Mouse (Mus musculus) forebrain, embryonic 13.5 days (tissue): ENCODE measurements around the gene St6galnac4. TPM values are rescaled to one million over a fixed set of nuclear protein-coding genes. Genes with fewer than 3 reads are reported as not detected.

Experiments used
- ATAC-seq: fragments of 200-750 bp; cut with Nextera tagmentation; 2 replicates; pipeline ENCODE4 v1.8.0; 2017
- H3K27ac ChIP-seq: fragments of 300-500 bp; sonication (generic); 2 replicates; pipeline ENCODE4 v1.5.1; 2015; ENCODE audit warnings: inconsistent platforms, mild to moderate bottlenecking, moderate library complexity
- H3K27me3 ChIP-seq: fragments of 300-500 bp; sonication (generic); 2 replicates; pipeline ENCODE4 v1.6.1; 2015; ENCODE audit warnings: mild to moderate bottlenecking, inconsistent platforms
- H3K36me3 ChIP-seq: fragments of 300-500 bp; sonication (generic); 2 replicates; pipeline ENCODE4 v1.6.1; 2015; ENCODE audit warnings: mild to moderate bottlenecking, inconsistent platforms; ENCODE audit not compliant: poor library complexity, severe bottlenecking
- H3K4me1 ChIP-seq: fragments of 300-500 bp; sonication (generic); 2 replicates; pipeline ENCODE4 v1.6.1; 2015; ENCODE audit warnings: inconsistent platforms
- H3K4me2 ChIP-seq: fragments of 300-500 bp; sonication (generic); 2 replicates; pipeline ENCODE4 v1.6.1; 2015; ENCODE audit warnings: inconsistent platforms, mild to moderate bottlenecking, moderate library complexity
- H3K4me3 ChIP-seq: fragments of 300-500 bp; sonication (generic); 2 replicates; pipeline ENCODE4 v1.5.1; 2015; ENCODE audit warnings: mild to moderate bottlenecking, inconsistent platforms
- H3K9ac ChIP-seq: fragments of 300-500 bp; sonication (generic); 2 replicates; pipeline ENCODE4 v1.6.1; 2015; ENCODE audit warnings: mild to moderate bottlenecking, inconsistent platforms
- H3K9me3 ChIP-seq: fragments of 300-500 bp; sonication (generic); replicated peaks from 2 replicates; pipeline ENCODE4 v1.6.1; 2016; ENCODE audit warnings: inconsistent platforms
- WGBS: fragments of 180-500 bp; shearing (Covaris S2); methylation state at CpG from one replicate; pipeline ENCODE4 v1.1.7; 2015; 5-methylcytosine and 5-hydroxymethylcytosine counted together
- polyA plus RNA-seq: library from polyadenylated mRNA; unstranded; fragments of >200 nt; fragmentation: Nextera tagmentation; extraction: Ambion mirVana; gene quantifications from 2 replicates; pipeline ENCODE4 v1.2.1, GENCODE M21; 2015

The St6galnac4 gene
- polyA plus RNA-seq, 1 experiment from 2014 or later: 14.5 TPM

- 87% methylated on average over 6 of the region's 6 CpGs for WGBS
- no peak overlapping the region for H3K4me3 ChIP-seq
- H3K4me2 ChIP-seq: no peak overlapping the region
- 0 out of 2 replicates have a peak, but pooled peaks cover 5% of the 10 kb centered on the region for H3K36me3 ChIP-seq
- H3K9ac ChIP-seq: no peak overlapping the region
- ATAC-seq: no peak
- no peaks in the 10 kb centered on the region for H3K9me3 ChIP-seq
- H3K4me1 ChIP-seq: peaks cover 30% of the 10 kb centered on the region
- H3K27ac ChIP-seq: no peak overlapping the region
- H3K27me3 ChIP-seq: no peaks in the 10 kb centered on the region
Observed at GRCm38 (mm10) chr2:32591249-32591648, 4.4 kb downstream of the St6galnac4 start.

GRCm38 (mm10) chr2:32596725-32597124 is 9.8 kb downstream of the St6galnac4 start:
- WGBS: 81% methylated on average over 13 of the region's 13 CpGs

GRCm38 (mm10) chr2:32597248-32597647 is 10.4 kb downstream of the St6galnac4 start:
- ATAC-seq: no peak
- H3K4me1 ChIP-seq: 0 out of 2 replicates have a peak, but pooled peaks cover 5% of the 10 kb centered on the region

More at GRCm38 (mm10) chr2:32596725-32597124, 9.8 kb downstream of the St6galnac4 start:
- H3K4me3 ChIP-seq: no peak overlapping the region
- 0 out of 2 replicates have a peak, but pooled peaks cover 5% of the 10 kb centered on the region for H3K4me1 ChIP-seq
- no peak overlapping the region for H3K9ac ChIP-seq
- H3K27ac ChIP-seq: peak overlapping the region; percentile 69; the same call in 1 of the 2 replicates
- H3K27me3 ChIP-seq: no peaks in the 10 kb centered on the region
- no peaks in the 10 kb centered on the region for H3K9me3 ChIP-seq
- no peak overlapping the region for H3K4me2 ChIP-seq
- no peak for ATAC-seq
- 0 out of 2 replicates have a peak, but pooled peaks cover 5% of the 10 kb centered on the region for H3K36me3 ChIP-seq

GRCm38 (mm10) chr2:32597699-32598098 is 10.8 kb downstream of the St6galnac4 start:
- no peak overlapping the region for H3K4me2 ChIP-seq
- H3K4me3 ChIP-seq: no peak overlapping the region
- 94% methylated on average over 5 of the region's 5 CpGs for WGBS
- H3K27me3 ChIP-seq: no peaks in the 10 kb centered on the region
- H3K27ac ChIP-seq: no peak overlapping the region
- H3K4me1 ChIP-seq: peaks cover 9% of the 10 kb centered on the region; the same call in 1 of the 2 replicates
- H3K9me3 ChIP-seq: no peaks in the 10 kb centered on the region
- ATAC-seq: no peak
- H3K9ac ChIP-seq: no peak overlapping the region
- 0 out of 2 replicates have a peak, but pooled peaks cover 5% of the 10 kb centered on the region for H3K36me3 ChIP-seq

More at GRCm38 (mm10) chr2:32597248-32597647, 10.4 kb downstream of the St6galnac4 start:
- Histone ChIP-seq H3K27me3 (no peaks in the 10 kb centered on the region), H3K27ac (0 out of 2 replicates have a peak overlapping the region, but pooled peaks have one; percentile 69), H3K4me3 (no peak overlapping the region), H3K36me3 (0 out of 2 replicates have a peak, but pooled peaks cover 5% of the 10 kb centered on the region), H3K9ac (no peak overlapping the region), H3K4me2 (no peak overlapping the region), H3K9me3 (no peaks in the 10 kb centered on the region)
- WGBS: 93% methylated on average over 5 of the region's 5 CpGs

GRCm38 (mm10) chr2:32598506-32598905 is 11.6 kb downstream of the St6galnac4 start:
- Histone ChIP-seq H3K4me1 (peaks cover 9% of the 10 kb centered on the region; the same call in 1 of the 2 replicates), H3K9me3 (no peaks in the 10 kb centered on the region), H3K27ac (no peak overlapping the region), H3K4me3 (no peak overlapping the region), H3K27me3 (no peaks in the 10 kb centered on the region), H3K36me3 (0 out of 2 replicates have a peak, but pooled peaks cover 5% of the 10 kb centered on the region), H3K9ac (no peak overlapping the region), H3K4me2 (no peak overlapping the region)
- WGBS: 86% methylated on average over 8 of the region's 8 CpGs
- ATAC-seq: no peak

DNA sequence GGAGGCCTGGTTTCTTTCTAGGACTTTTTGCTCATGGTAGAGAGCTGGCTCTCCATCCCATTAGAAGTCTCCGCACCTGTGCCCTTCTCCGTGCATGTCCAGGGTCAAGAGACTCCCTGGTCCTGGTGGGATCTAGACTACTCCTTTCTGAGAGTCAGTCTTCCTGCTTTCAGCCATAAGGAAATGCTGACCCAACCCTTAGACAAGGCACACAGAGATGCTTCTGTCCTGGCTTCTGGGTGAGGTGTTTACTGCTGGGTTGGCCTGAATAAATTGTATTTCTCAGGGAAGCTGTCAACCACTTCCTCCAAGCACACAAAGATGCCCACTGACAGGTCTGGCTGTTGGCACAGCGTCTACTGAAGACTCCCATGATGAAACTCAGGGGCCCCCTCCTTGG is 12.5 kb downstream of the St6galnac4 start, which contains the start of gene St6galnac6:
Gene St6galnac6 (plus strand): TSS at position 301 of the 400 bp plus-strand sequence.
- 0 out of 2 replicates have a peak, but pooled peaks cover under 1% of the 10 kb centered on the region for H3K36me3 ChIP-seq
- peaks cover 9% of the 10 kb centered on the region; the same call in 1 of the 2 replicates for H3K4me1 ChIP-seq
- H3K9ac ChIP-seq: no peak within 1 kb of the TSS
- no peaks in the 10 kb centered on the region for H3K9me3 ChIP-seq
- no peak within 1 kb of the TSS for H3K27ac ChIP-seq
- WGBS: 85% methylated on average over 3 of the region's 3 CpGs
- H3K4me2 ChIP-seq: no peak within 1 kb of the TSS
- no peak within 1 kb of the TSS for H3K4me3 ChIP-seq
- no peaks in the 10 kb centered on the region for H3K27me3 ChIP-seq
- ATAC-seq: no peak

GRCm38 (mm10) chr2:32601417-32602065 is 14.6 kb downstream of the St6galnac4 start:
- Histone ChIP-seq H3K4me2 (no peak overlapping the region), H3K9ac (no peak overlapping the region), H3K4me1 (peaks cover 7% of the 10 kb centered on the region; the same call in 1 of the 2 replicates), H3K4me3 (no peak overlapping the region), H3K9me3 (no peaks in the 10 kb centered on the region), H3K27me3 (no peaks in the 10 kb centered on the region), H3K36me3 (no peaks in the 10 kb centered on the region), H3K27ac (no peak overlapping the region)
- ATAC-seq: no peak
- 48% methylated on average over 7 of the region's 8 CpGs for WGBS

DNA sequence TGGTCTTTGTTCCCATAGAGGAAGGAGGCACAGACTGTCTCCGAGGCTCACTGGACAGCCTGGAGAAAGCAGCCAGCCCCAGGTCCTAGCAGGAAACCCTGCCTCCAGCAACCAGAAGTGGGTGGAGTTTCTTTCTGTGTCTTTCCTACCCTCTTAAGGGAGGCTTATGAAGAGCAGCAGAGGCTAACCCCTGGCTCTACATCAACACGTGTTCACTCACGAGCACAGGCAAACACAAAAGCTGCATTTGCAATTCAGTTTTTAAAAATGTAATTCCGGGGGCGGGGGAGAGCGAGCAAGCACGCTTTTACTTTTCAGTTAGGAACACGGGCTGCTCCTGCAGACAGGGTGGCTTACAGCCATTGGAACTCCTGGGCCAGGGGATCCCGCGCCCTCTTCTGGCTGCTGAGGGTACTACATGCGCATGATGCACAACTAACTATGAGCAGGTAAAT is 15.7 kb downstream of the St6galnac4 start:
- Histone ChIP-seq H3K27ac (no peak overlapping the region), H3K4me3 (peak overlapping the region; percentile 26), H3K9ac (no peak overlapping the region), H3K9me3 (no peaks in the 10 kb centered on the region), H3K4me2 (peak overlapping the region; percentile 53), H3K36me3 (no peaks in the 10 kb centered on the region), H3K27me3 (no peaks in the 10 kb centered on the region), H3K4me1 (peaks cover 4% of the 10 kb centered on the region; the same call in 1 of the 2 replicates)
- 0% methylated on average over 11 of the region's 11 CpGs for WGBS
- no peak for ATAC-seq

- H3K4me2 ChIP-seq: no peak overlapping the region
- no peak overlapping the region for H3K4me3 ChIP-seq
- H3K27me3 ChIP-seq: no peaks in the 10 kb centered on the region
- no peak overlapping the region for H3K9ac ChIP-seq
- peaks cover 15% of the 10 kb centered on the region for H3K4me1 ChIP-seq
- ATAC-seq: no peak
- H3K9me3 ChIP-seq: no peaks in the 10 kb centered on the region
- H3K36me3 ChIP-seq: no peaks in the 10 kb centered on the region
- 43% methylated on average over 10 of the region's 10 CpGs for WGBS
- no peak overlapping the region for H3K27ac ChIP-seq
Observed at GRCm38 (mm10) chr2:32604631-32605030, 17.7 kb downstream of the St6galnac4 start.

- Histone ChIP-seq H3K4me3 (peak overlapping the region; percentile 63), H3K36me3 (no peaks in the 10 kb centered on the region), H3K4me2 (peak overlapping the region; percentile 83), H3K4me1 (peaks cover 23% of the 10 kb centered on the region), H3K9me3 (no peaks in the 10 kb centered on the region), H3K27ac (no peak overlapping the region), H3K9ac (peak overlapping the region; percentile 78), H3K27me3 (no peaks in the 10 kb centered on the region)
- peak; percentile 90 for ATAC-seq
- WGBS: 14% methylated on average over 46 of the region's 55 CpGs
Observed at GRCm38 (mm10) chr2:32606161-32607142, 19.6 kb downstream of the St6galnac4 start.

- Histone ChIP-seq H3K9ac (peak overlapping the region; percentile 78), H3K27ac (no peak overlapping the region), H3K27me3 (no peaks in the 10 kb centered on the region), H3K9me3 (no peaks in the 10 kb centered on the region), H3K36me3 (no peaks in the 10 kb centered on the region), H3K4me2 (peak overlapping the region; percentile 83), H3K4me3 (peak overlapping the region; percentile 63), H3K4me1 (peaks cover 22% of the 10 kb centered on the region)
- WGBS: 6% methylated on average over 34 of the region's 34 CpGs
- ATAC-seq: peak; percentile 54
Observed at GRCm38 (mm10) chr2:32607262-32607947, 20.5 kb downstream of the St6galnac4 start.
